Mouse (Mus musculus) thymus, postnatal 0 days (tissue): ENCODE results near the gene Stk16. TPM values are rescaled to one million over a fixed set of nuclear protein-coding genes. Genes with fewer than 3 reads are reported as not detected.

ENCODE experiments used
- microRNA-seq: library from miRNA; unstranded; fragments of <30 nt; microRNA quantifications from one replicate; pipeline ENCODE4, GENCODE M21; 2016; ENCODE audit warnings: borderline number of aligned reads
- polyA plus RNA-seq: library from polyadenylated mRNA; unstranded; fragments of >200 nt; fragmentation: Nextera tagmentation; extraction: Ambion mirVana; gene quantifications from 2 replicates; pipeline ENCODE4 v1.2.1, GENCODE M21; 2015

Gene Stk16
- polyA plus RNA-seq, 1 experiment from 2014 or later, result 114 TPM

Small RNA genes lying within 50 kb of the gene (microRNA-seq; reads per million reads assigned to microRNA genes)
- gene Gm27943, result not detected

Other genes with a start within 250 kb of the Stk16 start
- 14.6 and 15.7 TPM in 2 replicates for gene Nhej1, start 85.6 kb upstream of the Stk16 start, polyA plus RNA-seq
- 0.20 and 0.41 TPM in 2 replicates for gene Slc23a3, start 76.9 kb upstream of the Stk16 start, polyA plus RNA-seq
- 74.5 and 79.4 TPM in 2 replicates for gene Cnppd1, start 68.1 kb upstream of the Stk16 start, polyA plus RNA-seq
- gene Retreg2, start 68.1 kb upstream of the Stk16 start, polyA plus RNA-seq, result 41.8 and 43.7 TPM in 2 replicates
- gene Zfand2b, start 42.2 kb upstream of the Stk16 start, polyA plus RNA-seq, result 47.8 and 48.6 TPM in 2 replicates
- 9.4 and 11.4 TPM in 2 replicates for gene Abcb6, start 30.4 kb upstream of the Stk16 start, polyA plus RNA-seq
- 16.0 and 17.7 TPM in 2 replicates for gene Ankzf1, start 18.7 kb upstream of the Stk16 start, polyA plus RNA-seq
- 12.7 and 14.3 TPM in 2 replicates for gene Atg9a, start 18.6 kb upstream of the Stk16 start, polyA plus RNA-seq
- 10.9 and 11.3 TPM in 2 replicates for gene Glb1l, start within 50 bp of the Stk16 start, polyA plus RNA-seq
- 170 and 193 TPM in 2 replicates for gene Tuba4a, start 9.0 kb downstream of the Stk16 start, polyA plus RNA-seq
- gene A630095N17Rik, start 21.3 kb downstream of the Stk16 start, polyA plus RNA-seq, result 0.78 and 0.96 TPM in 2 replicates
- gene Dnajb2, start 25.6 kb downstream of the Stk16 start, polyA plus RNA-seq, result 14.2 and 14.7 TPM in 2 replicates
- 0.98 and 1.1 TPM in 2 replicates for gene Ptprn, start 53.7 kb downstream of the Stk16 start, polyA plus RNA-seq
- 1.5 and 1.7 TPM in 2 replicates for gene Resp18, start 67.6 kb downstream of the Stk16 start, polyA plus RNA-seq
- 84.3 and 87.0 TPM in 2 replicates for gene Dnpep, start 107.2 kb downstream of the Stk16 start, polyA plus RNA-seq
- 6.0 and 7.4 TPM in 2 replicates for gene Des, start 149.5 kb downstream of the Stk16 start, polyA plus RNA-seq
- gene Speg, start 164.5 kb downstream of the Stk16 start, polyA plus RNA-seq, result 1.6 and 1.8 TPM in 2 replicates
- gene Gmppa, start 225.1 kb downstream of the Stk16 start, polyA plus RNA-seq, result 51.4 and 58.5 TPM in 2 replicates
- gene Asic4, start 239.6 kb downstream of the Stk16 start, polyA plus RNA-seq, result not detected in 2 replicates